Mouse (Mus musculus) mouse embryonic stem cell (cell line): ENCODE measurements around the gene Mllt3.

ENCODE experiments used
- in situ Hi-C, 2 experiments: fragments of 300-500 bp; cut with MboI; formaldehyde crosslinking; loops; 1 replicate in 1 of 2; 3 replicates in 1 of 2; pipeline ENCODE4 v1.14.3; 2019 to 2020; ENCODE audit warnings: low sequenced_read_pairs in 2 of 2, low pct_unique_long_range_greater_than_20kb in 1 of 2, mixed read lengths in 1 of 2; ENCODE audit not compliant: unreplicated experiment in 1 of 2

Gene Mllt3

GRCm38 (mm10) chr4:88033216-88033653 is at the start of gene Mllt3:
Gene Mllt3, minus strand, starts transcription at chr4:88033364.
- in situ Hi-C loops: loop anchor here in 1 of 2 experiments (25.0 kb wide), 1 partner anchor 304 kb away; no protein-coding TSS in a partner anchor

- in situ Hi-C loops: no loop called here
Measured at GRCm38 (mm10) chr4:88082381-88082780, 49.2 kb upstream of the Mllt3 start.

DNA sequence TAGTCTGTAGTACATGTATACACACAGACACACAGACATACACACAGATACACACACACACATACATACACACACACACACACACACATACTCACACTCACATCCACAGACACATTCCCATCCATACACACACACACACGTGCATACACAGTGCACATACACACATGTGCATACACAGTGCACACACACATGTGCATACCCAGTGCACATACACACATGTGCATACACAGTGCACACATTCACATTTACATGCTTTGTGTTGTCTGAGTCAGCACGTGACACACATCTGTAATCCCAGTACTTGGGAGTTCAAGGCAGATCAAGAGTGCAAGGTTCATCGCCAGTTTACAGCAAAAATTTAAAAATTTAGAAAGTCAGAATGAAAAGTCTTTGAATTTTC is 48.7 kb upstream of the Mllt3 start:
- in situ Hi-C loops: no loop called here

GRCm38 (mm10) chr4:88081417-88081816 is 48.3 kb upstream of the Mllt3 start:
- in situ Hi-C loops: no loop called here

DNA sequence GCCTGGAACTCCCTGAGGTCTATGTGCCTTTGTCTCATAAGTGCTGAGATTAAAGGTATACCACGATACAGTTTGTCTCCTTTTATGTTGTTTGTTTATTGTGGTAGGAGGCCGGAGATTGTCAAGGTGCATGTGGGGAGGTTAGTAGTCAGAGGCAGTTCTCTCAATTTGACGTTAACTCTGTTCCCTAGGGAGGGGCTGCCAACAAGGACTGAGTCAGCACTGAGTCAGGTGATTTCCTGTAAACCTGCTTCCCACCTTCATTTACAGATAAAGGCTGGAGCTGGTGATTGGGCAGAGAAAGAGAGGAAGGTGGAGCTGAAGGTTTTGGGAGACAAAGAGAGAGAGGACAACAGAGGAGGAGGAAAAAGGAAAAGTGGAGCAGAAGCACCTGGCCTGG is 45.8 kb upstream of the Mllt3 start:
- in situ Hi-C loops: no loop called here

GRCm38 (mm10) chr4:88075388-88075787 is 42.2 kb upstream of the Mllt3 start:
- in situ Hi-C loops: no loop called here

GRCm38 (mm10) chr4:88046280-88046679 is 13.1 kb upstream of the Mllt3 start:
- in situ Hi-C loops: loop anchor here in 1 of 2 experiments (25.0 kb wide), 1 partner anchor 291 kb away; no protein-coding TSS in a partner anchor

- in situ Hi-C loops: loop anchor here in 1 of 2 experiments (25.0 kb wide), 1 partner anchor 292 kb away; no protein-coding TSS in a partner anchor
Measured at GRCm38 (mm10) chr4:88045151-88045550, 12.0 kb upstream of the Mllt3 start.

- in situ Hi-C loops: loop anchor here in 1 of 2 experiments (25.0 kb wide), 1 partner anchor 302 kb away; no protein-coding TSS in a partner anchor
Measured at GRCm38 (mm10) chr4:88035361-88035760, 2.2 kb upstream of the Mllt3 start.

- in situ Hi-C loops: loop anchor here in 1 of 2 experiments (25.0 kb wide), 1 partner anchor 303 kb away; no protein-coding TSS in a partner anchor
Measured at GRCm38 (mm10) chr4:88034387-88035157, 1.4 kb upstream of the Mllt3 start.

DNA sequence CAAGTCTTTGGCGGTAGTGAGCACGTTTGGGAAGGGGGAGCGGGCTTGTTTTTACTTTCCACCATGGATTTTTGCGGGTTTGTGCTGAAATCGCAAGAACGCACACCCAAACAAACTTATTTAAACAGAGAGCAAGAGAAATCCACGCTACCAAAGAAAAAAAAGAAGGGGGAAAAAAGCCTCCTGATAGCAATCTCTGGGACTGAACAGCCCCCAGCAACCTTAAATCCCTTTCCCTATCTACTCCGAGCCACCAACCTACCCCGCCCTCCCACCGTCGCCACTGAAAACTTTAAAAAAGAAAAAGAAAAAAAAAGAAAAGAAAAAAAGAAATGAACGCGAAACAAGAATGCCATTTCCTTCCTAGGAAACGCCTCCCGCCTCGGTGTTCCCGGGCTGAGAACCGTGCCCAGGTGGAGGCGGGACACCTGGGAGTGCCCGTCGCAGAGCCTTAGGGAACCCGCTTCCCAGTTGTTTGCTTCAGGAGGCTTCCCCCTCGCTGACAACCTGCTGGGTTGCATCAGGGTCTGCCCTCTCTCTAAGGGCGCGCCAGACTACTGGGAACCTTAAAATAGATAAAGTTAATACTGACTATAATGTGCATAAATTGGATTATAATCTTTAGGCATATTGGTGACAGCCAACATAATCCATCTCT is 694 bp upstream of the Mllt3 start:
- in situ Hi-C loops: loop anchor here in 1 of 2 experiments (25.0 kb wide), 1 partner anchor 303 kb away; no protein-coding TSS in a partner anchor

GRCm38 (mm10) chr4:88032151-88033098 is 739 bp downstream of the Mllt3 start:
- in situ Hi-C loops: loop anchor here in 1 of 2 experiments (25.0 kb wide), 1 partner anchor 305 kb away; no protein-coding TSS in a partner anchor

GRCm38 (mm10) chr4:88031211-88032150 is 1.7 kb downstream of the Mllt3 start:
- in situ Hi-C loops: loop anchor here in 1 of 2 experiments (25.0 kb wide), 1 partner anchor 306 kb away; no protein-coding TSS in a partner anchor

DNA sequence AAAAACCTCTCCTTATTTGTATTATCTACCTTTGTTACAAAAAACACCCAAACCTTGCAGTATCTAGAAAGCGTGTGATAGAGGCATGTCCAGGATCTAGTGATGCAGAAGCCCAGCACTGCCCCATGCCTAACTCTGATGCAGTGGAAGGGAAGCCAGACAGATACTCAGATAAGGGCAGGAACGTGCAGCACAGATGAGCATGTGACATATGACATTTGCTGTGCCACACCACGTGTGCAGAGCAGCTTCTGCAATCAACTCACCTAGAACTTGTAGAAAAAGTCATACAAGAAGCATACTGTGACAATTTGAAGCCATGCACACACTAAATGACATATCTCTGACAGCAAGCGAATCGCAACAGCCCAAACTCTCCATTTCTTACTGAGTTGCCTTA is 9.6 kb downstream of the Mllt3 start:
- in situ Hi-C loops: loop anchor here (5.0 to 25.0 kb wide), 4 partner anchors 236 to 661 kb away; no protein-coding TSS in a partner anchor

DNA sequence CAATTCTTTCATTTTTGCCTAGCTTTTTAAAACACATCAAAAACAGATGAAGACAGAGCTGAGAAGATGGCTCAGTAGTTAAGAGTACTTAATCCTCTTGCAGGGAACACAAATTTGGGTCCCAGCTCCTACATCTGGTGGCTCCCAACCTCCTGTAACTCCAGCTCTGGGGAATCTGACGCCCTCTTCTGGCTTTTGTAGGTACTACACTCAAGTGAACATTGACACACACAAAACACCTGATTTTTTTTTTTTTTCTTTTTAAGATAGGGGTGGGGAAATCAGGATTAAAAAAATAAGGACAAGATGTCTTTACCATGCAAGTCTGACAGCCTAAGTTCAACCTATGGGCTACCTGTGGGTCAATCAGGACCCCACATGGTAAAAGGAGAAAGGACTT is 10.5 kb downstream of the Mllt3 start:
- in situ Hi-C loops: loop anchor here (5.0 to 25.0 kb wide), 4 partner anchors 235 to 660 kb away; no protein-coding TSS in a partner anchor

GRCm38 (mm10) chr4:88020421-88020820 is 12.7 kb downstream of the Mllt3 start:
- in situ Hi-C loops: loop anchor here (5.0 to 25.0 kb wide), 4 partner anchors 233 to 658 kb away; no protein-coding TSS in a partner anchor

GRCm38 (mm10) chr4:88019645-88020044 is 13.5 kb downstream of the Mllt3 start:
- in situ Hi-C loops: loop anchor here (5.0 to 25.0 kb wide), 4 partner anchors 232 to 657 kb away; no protein-coding TSS in a partner anchor
